Mouse (Mus musculus): ENCODE results near the gene Sclt1. TPM values are rescaled to one million over a fixed set of nuclear protein-coding genes. Genes with fewer than 3 reads are reported as not detected.

Sclt1 gene
- polyA plus RNA-seq, 1 experiment from 2014 or later: 28.4 TPM

DNA sequence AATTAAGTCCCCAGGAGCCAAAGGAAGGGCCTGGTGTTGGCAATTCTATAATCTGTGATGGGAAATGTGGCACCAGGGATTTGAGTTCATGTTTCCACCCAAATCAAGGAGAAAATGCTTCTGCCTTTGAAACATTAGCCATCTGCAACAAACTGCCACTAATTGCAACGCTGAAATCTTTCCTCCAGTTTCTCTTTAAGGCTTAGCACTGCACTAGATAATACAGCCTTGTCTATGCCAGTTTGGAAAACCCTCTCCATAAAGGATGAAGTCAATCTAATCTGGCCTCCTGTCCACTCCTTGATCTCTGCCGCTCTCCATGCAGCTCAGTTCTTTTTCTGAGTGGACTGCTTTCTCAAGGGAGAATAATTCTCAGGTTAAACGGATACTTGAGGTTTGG, 124.3 kb downstream of the Sclt1 start:
- Histone ChIP-seq H3K9ac (replicated peaks; ENCODE audit: low read length) (no peak overlapping the region), H3K4me1 (ENCODE audit: control insufficient read depth, insufficient read depth, low read length) (no peaks in the 10 kb centered on the region), H3K4me2 (ENCODE audit: low read depth, low read length) (no peak overlapping the region), H3K27ac (replicated peaks; ENCODE audit: low read depth, low read length) (no peak overlapping the region), H3K4me3 (ENCODE audit: low read depth, low read length) (no peak overlapping the region), H3K36me3 (replicated peaks; ENCODE audit: control insufficient read depth, insufficient read depth, low read depth, low read length) (peaks cover 3% of the 10 kb centered on the region; the same call in 1 of the 2 replicates), H3K27me3 (ENCODE audit: control insufficient read depth, insufficient read depth, low read length) (no peaks in the 10 kb centered on the region), H3K9me3 (replicated peaks; ENCODE audit: control insufficient read depth, low read length) (no peaks in the 10 kb centered on the region)
- ATAC-seq (replicated peaks; ENCODE audit: insufficient number of reproducible peaks, low FRiP score, low TSS enrichment, low read depth): no peak
- 69% methylated on average over 3 of the region's 3 CpGs for WGBS
- DNase-seq (ENCODE audit: low spot score): no peak

DNA sequence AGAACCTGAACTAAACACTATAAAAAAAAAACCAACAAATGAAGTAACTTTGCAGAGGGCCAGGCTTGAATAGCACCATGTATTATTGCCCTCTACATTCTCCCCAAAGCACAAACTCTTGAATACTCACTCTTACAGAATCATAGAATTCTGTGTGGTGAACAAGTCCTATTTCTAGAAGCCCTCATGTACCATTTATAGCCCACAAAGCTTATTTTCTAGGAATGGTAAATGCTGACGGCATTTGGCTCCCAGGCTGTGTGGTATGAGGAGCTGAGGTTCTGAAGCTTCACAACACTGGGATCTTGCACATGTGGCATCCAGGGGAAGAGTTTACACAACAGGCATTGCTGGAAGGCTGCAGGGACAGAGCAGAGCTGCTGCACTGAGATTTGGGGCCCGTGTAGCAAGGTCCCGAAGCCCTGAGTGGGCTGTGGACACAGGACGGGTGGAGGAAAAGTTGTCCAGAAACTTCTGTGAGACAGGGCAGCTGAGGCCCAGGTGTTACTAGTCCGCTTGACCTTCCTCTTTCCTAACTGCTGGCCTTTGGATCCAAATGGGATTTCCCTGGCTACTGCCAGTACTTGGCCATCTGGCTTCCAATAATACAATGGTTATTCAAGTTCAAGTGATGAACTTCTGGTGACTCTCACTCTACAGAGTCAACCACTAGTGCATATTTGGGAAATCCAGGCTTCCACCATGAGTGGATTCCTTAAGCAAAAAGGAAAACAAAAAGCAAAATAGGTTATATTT, 127.9 kb downstream of the Sclt1 start:
- Histone ChIP-seq H3K9me3 (replicated peaks; ENCODE audit: control insufficient read depth, low read length) (no peaks in the 10 kb centered on the region), H3K27ac (replicated peaks; ENCODE audit: low read depth, low read length) (no peak overlapping the region), H3K36me3 (replicated peaks; ENCODE audit: control insufficient read depth, insufficient read depth, low read depth, low read length) (peaks cover 3% of the 10 kb centered on the region; the same call in 1 of the 2 replicates), H3K4me3 (ENCODE audit: low read depth, low read length) (no peak overlapping the region), H3K4me1 (ENCODE audit: control insufficient read depth, insufficient read depth, low read length) (no peaks in the 10 kb centered on the region), H3K4me2 (ENCODE audit: low read depth, low read length) (no peak overlapping the region), H3K27me3 (ENCODE audit: control insufficient read depth, insufficient read depth, low read length) (no peaks in the 10 kb centered on the region), H3K9ac (replicated peaks; ENCODE audit: low read length) (no peak overlapping the region)
- ATAC-seq (replicated peaks; ENCODE audit: insufficient number of reproducible peaks, low FRiP score, low TSS enrichment, low read depth) (no peak), DNase-seq (ENCODE audit: low spot score) (no peak)
- 81% methylated on average over 5 of the region's 5 CpGs for WGBS

DNA sequence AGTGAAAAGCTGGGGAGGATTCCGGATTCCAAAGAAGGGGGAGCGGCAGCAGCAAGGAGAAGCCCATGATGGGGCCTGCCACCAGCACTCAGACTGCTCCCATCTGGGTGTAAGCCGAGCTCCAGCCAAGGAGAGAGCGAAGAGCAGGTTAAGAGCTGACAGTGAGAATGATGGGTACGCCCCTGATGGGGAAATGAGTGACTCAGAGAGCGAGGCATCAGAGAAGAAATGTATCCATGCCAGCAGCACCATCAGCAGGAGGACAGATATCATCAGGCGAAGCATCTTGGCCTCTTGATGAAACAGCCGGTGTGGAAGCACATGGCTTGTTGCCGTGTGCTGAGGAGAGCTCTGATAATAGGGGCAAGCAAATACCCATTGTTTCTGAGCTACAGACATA, 128.6 kb downstream of the Sclt1 start:
- H3K9me3 ChIP-seq (replicated peaks; ENCODE audit: control insufficient read depth, low read length): no peaks in the 10 kb centered on the region
- WGBS: 92% methylated on average over 9 of the region's 9 CpGs
- H3K4me3 ChIP-seq (ENCODE audit: low read depth, low read length): no peak overlapping the region
- H3K4me2 ChIP-seq (ENCODE audit: low read depth, low read length): no peak overlapping the region
- no peak overlapping the region for H3K27ac ChIP-seq (replicated peaks; ENCODE audit: low read depth, low read length)
- H3K36me3 ChIP-seq (replicated peaks; ENCODE audit: control insufficient read depth, insufficient read depth, low read depth, low read length): peaks cover 3% of the 10 kb centered on the region; the same call in 1 of the 2 replicates
- no peaks in the 10 kb centered on the region for H3K27me3 ChIP-seq (ENCODE audit: control insufficient read depth, insufficient read depth, low read length)
- DNase-seq (ENCODE audit: low spot score) (no peak), ATAC-seq (replicated peaks; ENCODE audit: insufficient number of reproducible peaks, low FRiP score, low TSS enrichment, low read depth) (no peak)
- H3K9ac ChIP-seq (replicated peaks; ENCODE audit: low read length): no peak overlapping the region
- no peaks in the 10 kb centered on the region for H3K4me1 ChIP-seq (ENCODE audit: control insufficient read depth, insufficient read depth, low read length)

DNA sequence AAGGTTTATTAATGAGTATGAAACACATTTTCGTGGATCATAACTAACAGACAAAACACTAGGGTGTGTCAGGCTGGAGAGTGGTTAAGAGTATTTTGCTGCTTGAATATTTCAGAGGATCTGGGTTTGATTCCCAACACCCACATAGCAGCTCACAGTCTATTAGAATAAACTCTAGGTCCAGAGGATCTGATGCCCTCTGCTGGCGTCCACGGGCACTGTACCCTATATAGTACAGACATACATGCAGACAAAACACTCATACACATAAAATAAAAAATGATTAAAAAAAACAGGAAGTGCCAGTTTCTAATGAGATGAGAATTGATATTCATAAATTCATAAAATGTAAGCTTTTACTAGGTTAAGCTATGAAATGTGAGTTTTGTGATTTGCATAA, 130.1 kb downstream of the Sclt1 start:
- H3K9ac ChIP-seq (replicated peaks; ENCODE audit: low read length): no peak overlapping the region
- H3K27ac ChIP-seq (replicated peaks; ENCODE audit: low read depth, low read length): no peak overlapping the region
- 93% methylated on average over 3 of the region's 3 CpGs for WGBS
- no peak overlapping the region for H3K4me2 ChIP-seq (ENCODE audit: low read depth, low read length)
- H3K4me3 ChIP-seq (ENCODE audit: low read depth, low read length): no peak overlapping the region
- no peaks in the 10 kb centered on the region for H3K27me3 ChIP-seq (ENCODE audit: control insufficient read depth, insufficient read depth, low read length)
- no peak for ATAC-seq (replicated peaks; ENCODE audit: insufficient number of reproducible peaks, low FRiP score, low TSS enrichment, low read depth)
- H3K36me3 ChIP-seq (replicated peaks; ENCODE audit: control insufficient read depth, insufficient read depth, low read depth, low read length): peaks cover 3% of the 10 kb centered on the region; the same call in 1 of the 2 replicates
- DNase-seq (ENCODE audit: low spot score): no peak
- H3K4me1 ChIP-seq (ENCODE audit: control insufficient read depth, insufficient read depth, low read length): no peaks in the 10 kb centered on the region
- H3K9me3 ChIP-seq (replicated peaks; ENCODE audit: control insufficient read depth, low read length): no peaks in the 10 kb centered on the region

DNA sequence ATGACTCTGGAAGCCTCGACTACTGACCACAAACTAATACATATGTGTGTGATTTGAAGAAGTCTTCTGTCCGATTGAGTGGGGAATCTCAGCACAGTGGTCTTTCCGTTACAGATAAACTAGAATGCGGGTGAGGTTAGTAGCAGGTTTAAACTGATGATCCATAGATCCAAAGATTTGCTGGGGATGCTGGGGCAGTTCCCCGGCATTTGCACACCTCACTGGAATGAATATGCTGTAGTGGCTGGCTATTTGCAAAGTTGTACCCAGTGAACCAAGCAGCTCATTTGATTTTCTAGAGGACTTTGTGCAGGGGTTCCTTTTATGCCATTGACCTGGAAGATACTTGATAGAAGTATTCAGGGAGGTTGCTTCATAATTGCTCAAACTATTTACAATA, 133.2 kb downstream of the Sclt1 start:
- H3K27me3 ChIP-seq (ENCODE audit: control insufficient read depth, insufficient read depth, low read length): no peaks in the 10 kb centered on the region
- H3K9me3 ChIP-seq (replicated peaks; ENCODE audit: control insufficient read depth, low read length): no peaks in the 10 kb centered on the region
- WGBS: 87% methylated on average over 5 of the region's 5 CpGs
- H3K4me1 ChIP-seq (ENCODE audit: control insufficient read depth, insufficient read depth, low read length): no peaks in the 10 kb centered on the region
- H3K4me2 ChIP-seq (ENCODE audit: low read depth, low read length): no peak overlapping the region
- H3K27ac ChIP-seq (replicated peaks; ENCODE audit: low read depth, low read length): no peak overlapping the region
- no peaks in the 10 kb centered on the region for H3K36me3 ChIP-seq (replicated peaks; ENCODE audit: control insufficient read depth, insufficient read depth, low read depth, low read length)
- DNase-seq (ENCODE audit: low spot score): no peak
- H3K4me3 ChIP-seq (ENCODE audit: low read depth, low read length): no peak overlapping the region
- H3K9ac ChIP-seq (replicated peaks; ENCODE audit: low read length): no peak overlapping the region
- no peak for ATAC-seq (replicated peaks; ENCODE audit: insufficient number of reproducible peaks, low FRiP score, low TSS enrichment, low read depth)

DNA sequence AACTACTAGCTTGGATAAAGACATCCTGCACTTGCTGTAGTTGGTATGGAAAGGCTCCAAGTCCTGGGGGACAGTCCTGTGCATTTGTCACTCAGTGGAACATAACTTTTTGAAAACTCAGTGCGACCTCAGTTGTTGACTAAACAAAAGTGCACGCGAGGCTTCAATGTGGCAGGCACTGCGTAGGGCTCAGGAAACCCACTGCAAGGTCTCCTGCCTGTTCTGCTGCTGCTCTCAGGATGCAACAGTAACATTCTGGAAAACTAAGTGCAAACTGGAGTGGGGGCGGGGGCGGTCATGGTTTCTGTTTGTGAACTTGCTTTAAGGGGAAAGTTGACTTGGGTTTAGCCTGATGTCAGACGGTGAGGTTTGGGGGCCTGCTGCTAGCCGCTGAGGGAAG, 134.8 kb downstream of the Sclt1 start:
- no peaks in the 10 kb centered on the region for H3K4me1 ChIP-seq (ENCODE audit: control insufficient read depth, insufficient read depth, low read length)
- no peaks in the 10 kb centered on the region for H3K27me3 ChIP-seq (ENCODE audit: control insufficient read depth, insufficient read depth, low read length)
- no peak overlapping the region for H3K27ac ChIP-seq (replicated peaks; ENCODE audit: low read depth, low read length)
- DNase-seq (ENCODE audit: low spot score) (no peak), ATAC-seq (replicated peaks; ENCODE audit: insufficient number of reproducible peaks, low FRiP score, low TSS enrichment, low read depth) (no peak)
- no peaks in the 10 kb centered on the region for H3K36me3 ChIP-seq (replicated peaks; ENCODE audit: control insufficient read depth, insufficient read depth, low read depth, low read length)
- WGBS: 93% methylated on average over 8 of the region's 8 CpGs
- no peak overlapping the region for H3K4me3 ChIP-seq (ENCODE audit: low read depth, low read length)
- no peak overlapping the region for H3K4me2 ChIP-seq (ENCODE audit: low read depth, low read length)
- no peaks in the 10 kb centered on the region for H3K9me3 ChIP-seq (replicated peaks; ENCODE audit: control insufficient read depth, low read length)
- no peak overlapping the region for H3K9ac ChIP-seq (replicated peaks; ENCODE audit: low read length)

DNA sequence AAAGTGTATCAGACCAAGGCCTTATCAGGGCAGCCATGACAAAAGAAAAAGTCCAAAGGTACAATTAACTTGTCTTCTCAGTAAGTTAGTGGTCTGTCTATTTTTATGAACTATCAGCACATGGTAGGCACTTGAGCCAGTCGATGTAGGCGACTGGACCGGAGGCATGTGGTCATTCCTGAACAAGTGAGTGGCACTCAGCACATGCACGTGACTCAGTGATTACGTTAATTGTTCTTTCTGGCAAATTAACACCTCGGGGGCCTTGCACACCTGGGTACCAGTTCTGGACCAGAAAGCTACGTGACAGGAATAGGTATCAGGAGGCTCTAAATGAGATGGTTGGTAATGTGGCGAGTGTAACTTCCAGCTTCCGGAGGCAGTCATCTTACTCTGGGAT, 135.3 kb downstream of the Sclt1 start:
- H3K27ac ChIP-seq (replicated peaks; ENCODE audit: low read depth, low read length): no peak overlapping the region
- no peak overlapping the region for H3K4me3 ChIP-seq (ENCODE audit: low read depth, low read length)
- H3K9ac ChIP-seq (replicated peaks; ENCODE audit: low read length): no peak overlapping the region
- WGBS: 91% methylated on average over 9 of the region's 9 CpGs
- H3K9me3 ChIP-seq (replicated peaks; ENCODE audit: control insufficient read depth, low read length): no peaks in the 10 kb centered on the region
- H3K27me3 ChIP-seq (ENCODE audit: control insufficient read depth, insufficient read depth, low read length): no peaks in the 10 kb centered on the region
- no peak for ATAC-seq (replicated peaks; ENCODE audit: insufficient number of reproducible peaks, low FRiP score, low TSS enrichment, low read depth)
- no peak overlapping the region for H3K4me2 ChIP-seq (ENCODE audit: low read depth, low read length)
- no peaks in the 10 kb centered on the region for H3K36me3 ChIP-seq (replicated peaks; ENCODE audit: control insufficient read depth, insufficient read depth, low read depth, low read length)
- H3K4me1 ChIP-seq (ENCODE audit: control insufficient read depth, insufficient read depth, low read length): no peaks in the 10 kb centered on the region
- DNase-seq (ENCODE audit: low spot score): no peak

DNA sequence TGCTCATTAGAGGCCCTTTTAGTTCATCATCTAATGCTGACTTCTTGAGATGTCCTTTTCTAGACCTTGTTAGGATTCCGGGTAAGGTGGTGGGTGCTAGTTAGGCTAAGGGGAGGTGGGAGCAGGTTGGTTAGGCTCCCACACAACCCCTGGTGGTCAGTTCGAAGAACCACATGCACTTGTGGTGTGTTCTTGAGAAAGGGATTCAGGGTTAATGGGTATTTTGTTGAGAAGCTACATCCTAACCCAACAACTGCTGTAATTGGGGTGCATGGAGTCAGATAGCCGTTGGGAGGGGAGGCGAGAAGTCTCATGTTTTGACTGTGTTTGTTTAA, 136.0 kb downstream of the Sclt1 start:
- 83% methylated on average over 4 of the region's 4 CpGs for WGBS
- Histone ChIP-seq H3K27me3 (ENCODE audit: control insufficient read depth, insufficient read depth, low read length) (no peaks in the 10 kb centered on the region), H3K4me2 (ENCODE audit: low read depth, low read length) (no peak overlapping the region), H3K9ac (replicated peaks; ENCODE audit: low read length) (no peak overlapping the region), H3K4me1 (ENCODE audit: control insufficient read depth, insufficient read depth, low read length) (no peaks in the 10 kb centered on the region), H3K27ac (replicated peaks; ENCODE audit: low read depth, low read length) (no peak overlapping the region), H3K9me3 (replicated peaks; ENCODE audit: control insufficient read depth, low read length) (no peaks in the 10 kb centered on the region), H3K4me3 (ENCODE audit: low read depth, low read length) (no peak overlapping the region), H3K36me3 (replicated peaks; ENCODE audit: control insufficient read depth, insufficient read depth, low read depth, low read length) (no peaks in the 10 kb centered on the region)
- DNase-seq (ENCODE audit: low spot score) (no peak), ATAC-seq (replicated peaks; ENCODE audit: insufficient number of reproducible peaks, low FRiP score, low TSS enrichment, low read depth) (no peak)

Data from embryonic facial prominence, embryonic 11.5 days (tissue).